13 mouse cellular contexts compared by ENCODE assay signal in genomic region chr8:106706194-106706593, GRCm38 (mm10). TPM values are rescaled to one million over a fixed set of nuclear protein-coding genes. Genes with fewer than 3 reads are reported as not detected.
A peak's percentile ranks its signal among the peaks of the same experiment; 100 is the strongest.
DNase-seq lines count a peak whose midpoint lies in the region; ATAC-seq and TF ChIP-seq lines count a peak whose summit lies in the region.
"Had no signal": no experiment of that assay in that cellular context is flagged by ENCODE, and none has a peak within 500 bp of the region (broad histone marks: within the 10 kb centered on the region; RNA-seq: fewer than 3 reads in every experiment).

No protein-coding gene starts in this region.

- H3K4me1 ChIP-seq in heart, postnatal 0 days (ENCODE audit: control insufficient read depth, insufficient read depth), result no peaks in the 10 kb centered on the region
- H3K4me1 ChIP-seq in lung, postnatal 0 days (ENCODE audit: insufficient read depth, low read depth, low read length), result no peaks in the 10 kb centered on the region; the same call in 1 of the 2 replicates
- peaks cover 6% of the 10 kb centered on the region for H3K4me1 ChIP-seq in kidney, embryonic 16.5 days (ENCODE audit: insufficient read depth, low read length)
- H3K4me1 ChIP-seq in stomach, embryonic 15.5 days, result 0 out of 2 replicates have a peak, but pooled peaks cover 5% of the 10 kb centered on the region
- H3K4me1 ChIP-seq: liver, embryonic 12.5 days had no signal

- TF ChIP-seq EP300 in heart, postnatal 0 days (IDR thresholded peaks at IDR 0.05; ENCODE audit: low read depth), result no peak
- TF ChIP-seq EP300 in lung, postnatal 0 days (IDR thresholded peaks at IDR 0.05), result no peak

- H3K9me3 ChIP-seq in heart, postnatal 0 days (replicated peaks; ENCODE audit: control insufficient read depth, low read length), result no peaks in the 10 kb centered on the region
- no peaks in the 10 kb centered on the region for H3K9me3 ChIP-seq in lung, postnatal 0 days (ENCODE audit: low read length)
- H3K9me3 ChIP-seq in kidney, embryonic 16.5 days (ENCODE audit: low read length), result no peaks in the 10 kb centered on the region
- no peaks in the 10 kb centered on the region for H3K9me3 ChIP-seq in stomach, embryonic 15.5 days
- H3K9me3 ChIP-seq: embryonic facial prominence, embryonic 12.5 days; liver, embryonic 12.5 days had no signal

- 72% methylated on average over 6 of the region's 6 CpGs for WGBS in heart, postnatal 0 days
- 66% methylated on average over 6 of the region's 6 CpGs for WGBS in lung, postnatal 0 days
- 78% methylated on average over 6 of the region's 6 CpGs for WGBS in kidney, embryonic 16.5 days
- 64% methylated on average over 6 of the region's 6 CpGs for WGBS in stomach, embryonic 15.5 days

- no peak for TF ChIP-seq CTCF in heart, postnatal 0 days (IDR thresholded peaks at IDR 0.05; ENCODE audit: low read depth)
- no peak for TF ChIP-seq CTCF in lung, postnatal 0 days (IDR thresholded peaks at IDR 0.05)

- no peak overlapping the region for H3K9ac ChIP-seq in heart, postnatal 0 days (replicated peaks; ENCODE audit: low read depth, low read length)
- H3K9ac ChIP-seq in lung, postnatal 0 days (replicated peaks; ENCODE audit: low read depth), result no peak overlapping the region
- no peak overlapping the region for H3K9ac ChIP-seq in kidney, embryonic 16.5 days (replicated peaks; ENCODE audit: low read length)
- H3K9ac ChIP-seq in stomach, embryonic 15.5 days, result no peak overlapping the region
- H3K9ac ChIP-seq: embryonic facial prominence, embryonic 12.5 days; liver, embryonic 12.5 days had no signal

- H3K4me3 ChIP-seq in heart, postnatal 0 days (ENCODE audit: low read depth, low read length), result no peak overlapping the region
- H3K4me3 ChIP-seq in lung, postnatal 0 days (ENCODE audit: low read depth, low read length), result no peak overlapping the region
- H3K4me3 ChIP-seq in kidney, embryonic 16.5 days (ENCODE audit: low read length), result no peak overlapping the region
- no peak overlapping the region for H3K4me3 ChIP-seq in stomach, embryonic 15.5 days (replicated peaks)
- H3K4me3 ChIP-seq: embryonic facial prominence, embryonic 12.5 days; liver, embryonic 12.5 days; myocyte had no signal

- no peak for ATAC-seq in heart, postnatal 0 days (ENCODE audit: insufficient read depth, low read depth)
- no peak for ATAC-seq in lung, postnatal 0 days
- no peak for ATAC-seq in kidney, embryonic 16.5 days (ENCODE audit: low FRiP score, low TSS enrichment)
- ATAC-seq in stomach, embryonic 15.5 days (ENCODE audit: insufficient read depth, low FRiP score, low read depth), result no peak
- ATAC-seq in megakaryocyte, adult 5-6 weeks (ENCODE audit: poor library complexity, severe bottlenecking), result no peak
- ATAC-seq: liver, embryonic 12.5 days had no signal

- peaks cover 16% of the 10 kb centered on the region; the same call in 1 of the 2 replicates for H3K36me3 ChIP-seq in heart, postnatal 0 days (replicated peaks; ENCODE audit: control insufficient read depth, insufficient read depth, low read length)
- H3K36me3 ChIP-seq in lung, postnatal 0 days (ENCODE audit: insufficient read depth, low read length), result no peaks in the 10 kb centered on the region
- H3K36me3 ChIP-seq in kidney, embryonic 16.5 days (ENCODE audit: insufficient read depth, low read length), result 0 out of 2 replicates have a peak, but pooled peaks cover 2% of the 10 kb centered on the region
- H3K36me3 ChIP-seq in stomach, embryonic 15.5 days, result no peaks in the 10 kb centered on the region

- H3K27me3 ChIP-seq in heart, postnatal 0 days (ENCODE audit: control insufficient read depth, insufficient read depth, low read length), result no peaks in the 10 kb centered on the region
- no peaks in the 10 kb centered on the region for H3K27me3 ChIP-seq in lung, postnatal 0 days (replicated peaks; ENCODE audit: insufficient read depth, low read length)
- H3K27me3 ChIP-seq in kidney, embryonic 16.5 days (ENCODE audit: insufficient read depth, low read length), result no peaks in the 10 kb centered on the region
- H3K27me3 ChIP-seq in stomach, embryonic 15.5 days (replicated peaks), result no peaks in the 10 kb centered on the region
- H3K27me3 ChIP-seq: embryonic facial prominence, embryonic 12.5 days; liver, embryonic 12.5 days had no signal

- DNase-seq in heart, postnatal 0 days (ENCODE audit: low spot score), result no peak
- no peak for DNase-seq in heart, adult 18-20 months
- DNase-seq in lung, postnatal 0 days (ENCODE audit: low spot score), result no peak
- DNase-seq in lung, postnatal 14 days, result no peak
- DNase-seq: adrenal gland, postnatal 14 days; cerebellum, postnatal 25 days; thymus, adult 18-20 months had no signal

- peak overlapping the region; percentile 86 for H3K27ac ChIP-seq in heart, postnatal 0 days (ENCODE audit: low read depth)
- H3K27ac ChIP-seq in lung, postnatal 0 days (ENCODE audit: low read length), result peak overlapping the region; percentile 92; the same call in 1 of the 2 replicates
- peak overlapping the region; percentile 92 for H3K27ac ChIP-seq in kidney, embryonic 16.5 days (ENCODE audit: low read length)
- peak overlapping the region; percentile 90 for H3K27ac ChIP-seq in stomach, embryonic 15.5 days
- H3K27ac ChIP-seq: liver, embryonic 12.5 days had no signal

- no peak overlapping the region for H3K4me2 ChIP-seq in heart, postnatal 0 days (ENCODE audit: low read depth, low read length)
- no peak overlapping the region for H3K4me2 ChIP-seq in lung, postnatal 0 days (replicated peaks; ENCODE audit: low read depth, low read length)
- no peak overlapping the region for H3K4me2 ChIP-seq in kidney, embryonic 16.5 days (replicated peaks; ENCODE audit: low read depth, low read length)
- no peak overlapping the region for H3K4me2 ChIP-seq in stomach, embryonic 15.5 days
- H3K4me2 ChIP-seq: embryonic facial prominence, embryonic 12.5 days; liver, embryonic 12.5 days had no signal

RNA-seq across cellular contexts. Expression of gene Tango6, which starts 23.3 kb away (rescaled TPM):
- total RNA-seq in heart, postnatal 0 days (2014; rRNA removed; ENCODE audit: low replicate concordance), result 8.0 and 13.5 TPM in 2 replicates
- polyA plus RNA-seq in heart, postnatal 0 days (2015; fragmentation: Nextera tagmentation; extraction: Ambion mirVana), result 4.0 and 4.3 TPM in 2 replicates
- 10 to 100 TPM in 1 of 2 experiments, 1 to 10 TPM in 1; 10.0 to 10.8 TPM for total RNA-seq in heart, adult 18-20 months (2021)
- polyA plus RNA-seq in lung, postnatal 0 days (2015; fragmentation: Nextera tagmentation; extraction: Ambion mirVana), result 3.5 and 3.7 TPM in 2 replicates
- polyA plus RNA-seq in kidney, embryonic 16.5 days (2015; fragmentation: Nextera tagmentation; extraction: Ambion mirVana), result 13.3 and 14.7 TPM in 2 replicates
- polyA plus RNA-seq in stomach, embryonic 15.5 days (2015; fragmentation: Nextera tagmentation; extraction: Ambion mirVana), result 7.8 and 9.5 TPM in 2 replicates
- total RNA-seq in megakaryocyte, adult 5-6 weeks (2015), result 2.5 and 3.5 TPM in 2 replicates
- 3.6 and 6.1 TPM in 2 replicates for total RNA-seq in megakaryocyte, adult 5-6 weeks (2017)
